Mouse (Mus musculus) hindbrain, postnatal 0 days (tissue): ENCODE data around the gene Dpysl4. TPM values are rescaled to one million over a fixed set of nuclear protein-coding genes. Genes with fewer than 3 reads are reported as not detected.

Experiments
- ATAC-seq: fragments of 200-750 bp; cut with Nextera tagmentation; 2 replicates; pipeline ENCODE4 v1.8.0; 2017; ENCODE audit warnings: mild to moderate bottlenecking, moderate TSS enrichment, moderate library complexity
- DNase-seq: peaks from one replicate; pipeline ENCODE4 v3.0.0-alpha.2; 2015; ENCODE audit warnings: low spot score
- H3K27ac ChIP-seq: fragments of 300-500 bp; sonication (generic); 2 replicates; pipeline ENCODE4 v1.5.1; 2014; ENCODE audit warnings: mild to moderate bottlenecking
- H3K27me3 ChIP-seq: fragments of 300-500 bp; sonication (generic); 2 replicates; pipeline ENCODE4 v1.6.1; 2014; ENCODE audit warnings: low read length, mixed read lengths; ENCODE audit not compliant: insufficient read depth
- H3K36me3 ChIP-seq: fragments of 300-500 bp; sonication (generic); 2 replicates; pipeline ENCODE4 v1.6.1; 2014; ENCODE audit warnings: low read length, mixed read lengths; ENCODE audit not compliant: insufficient read depth
- H3K4me1 ChIP-seq: fragments of 300-500 bp; sonication (generic); 2 replicates; pipeline ENCODE4 v1.6.1; 2014; ENCODE audit warnings: antibody characterized with exemption, low read length, mixed read lengths; ENCODE audit not compliant: insufficient read depth
- H3K4me2 ChIP-seq: fragments of 300-500 bp; sonication (generic); 2 replicates; pipeline ENCODE4 v1.6.1; 2014; ENCODE audit warnings: low read depth, mild to moderate bottlenecking, low read length, moderate library complexity, mixed read lengths
- H3K4me3 ChIP-seq: fragments of 300-500 bp; sonication (generic); 2 replicates; pipeline ENCODE4 v1.5.1; 2014; ENCODE audit warnings: low read length
- H3K9ac ChIP-seq: fragments of 300-500 bp; sonication (generic); replicated peaks from 2 replicates; pipeline ENCODE4 v1.6.1; 2014; ENCODE audit warnings: mild to moderate bottlenecking, low read length, moderate library complexity, mixed read lengths
- H3K9me3 ChIP-seq: fragments of 300-500 bp; sonication (generic); 2 replicates; pipeline ENCODE4 v1.6.1; 2016; ENCODE audit warnings: low read length, mixed read lengths
- CTCF ChIP-seq: IDR thresholded peaks from 2 replicates; pipeline ENCODE4 v1.5.1; 2016; ENCODE audit warnings: antibody characterized with exemption, control low read depth, low read depth
- WGBS: fragments of 180-500 bp; shearing (Covaris S2); extraction: QIAGEN DNeasy Blood & Tissue Kit; methylation state at CpG from one replicate; pipeline ENCODE4 v1.1.7; 2014; 5-methylcytosine and 5-hydroxymethylcytosine counted together
- polyA plus RNA-seq: library from polyadenylated mRNA; unstranded; fragments of >200 nt; fragmentation: Nextera tagmentation; extraction: Ambion mirVana; gene quantifications from 2 replicates; pipeline ENCODE4 v1.2.1, GENCODE M21; 2015
- total RNA-seq: library from RNA; depleted of rRNA; stranded (reverse); fragments of >200 nt; gene quantifications from 2 replicates; pipeline ENCODE4 v1.2.3, GENCODE M21; 2014

Dpysl4 gene
- total and polyA plus RNA-seq, 2 experiments from 2014 or later = 157 to 187 TPM

GRCm38 (mm10) chr7:139078181-139078580 lies 7.6 kb upstream of the Dpysl4 start:
- Histone ChIP-seq H3K9ac (no peak overlapping the region), H3K27ac (no peak overlapping the region), H3K36me3 (no peaks in the 10 kb centered on the region), H3K27me3 (no peaks in the 10 kb centered on the region), H3K4me1 (peaks cover 35% of the 10 kb centered on the region), H3K4me2 (0 out of 2 replicates have a peak overlapping the region, but pooled peaks have one; percentile 5), H3K9me3 (no peaks in the 10 kb centered on the region), H3K4me3 (no peak overlapping the region)
- DNase-seq = peak; percentile 58
- ATAC-seq = no peak
- WGBS = 29% methylated on average over 6 of the region's 6 CpGs
- TF ChIP-seq CTCF = no peak

- 70% methylated on average over 7 of the region's 7 CpGs for WGBS
- H3K27ac ChIP-seq = no peak overlapping the region
- ATAC-seq = no peak
Measured at GRCm38 (mm10) chr7:139079141-139079540, 6.7 kb upstream of the Dpysl4 start.

DNA sequence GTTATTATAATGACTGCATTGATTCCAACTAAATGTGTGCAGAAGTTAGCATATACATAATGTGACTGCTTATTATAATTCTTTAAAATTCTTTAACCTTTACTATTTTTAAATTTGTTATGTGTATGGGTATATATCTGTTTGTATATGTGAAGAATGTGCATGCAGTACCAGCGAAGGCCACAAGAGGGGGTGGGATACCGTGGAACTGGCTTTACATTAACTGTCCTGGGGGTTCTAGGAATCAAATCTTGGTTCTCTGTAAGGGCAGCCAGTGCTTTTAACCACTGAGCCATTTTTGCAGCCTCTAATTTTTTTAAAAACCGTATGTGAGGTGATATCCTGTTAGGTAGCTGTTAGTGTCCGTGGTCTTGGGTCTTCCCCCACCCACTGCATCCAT lies 5.1 kb upstream of the Dpysl4 start:
- Histone ChIP-seq H3K27me3 (no peaks in the 10 kb centered on the region), H3K9ac (no peak overlapping the region), H3K4me1 (peaks cover 25% of the 10 kb centered on the region), H3K36me3 (no peaks in the 10 kb centered on the region), H3K4me3 (no peak overlapping the region), H3K9me3 (no peaks in the 10 kb centered on the region), H3K27ac (no peak overlapping the region), H3K4me2 (no peak overlapping the region)
- ATAC-seq (no peak), DNase-seq (peak; percentile 54)
- TF ChIP-seq CTCF = peak; percentile 72
- WGBS = 69% methylated on average over 4 of the region's 4 CpGs

More at GRCm38 (mm10) chr7:139079141-139079540, 6.7 kb upstream of the Dpysl4 start:
- Histone ChIP-seq H3K4me1 (peaks cover 35% of the 10 kb centered on the region), H3K27me3 (no peaks in the 10 kb centered on the region), H3K4me3 (no peak overlapping the region), H3K9ac (no peak overlapping the region), H3K9me3 (no peaks in the 10 kb centered on the region), H3K4me2 (no peak overlapping the region), H3K36me3 (no peaks in the 10 kb centered on the region)
- no peak for DNase-seq
- TF ChIP-seq CTCF = no peak

- H3K4me2 ChIP-seq = no peak overlapping the region
- ATAC-seq (no peak), DNase-seq (no peak)
- no peaks in the 10 kb centered on the region for H3K36me3 ChIP-seq
- no peak overlapping the region for H3K9ac ChIP-seq
- H3K27me3 ChIP-seq = no peaks in the 10 kb centered on the region
- no peak overlapping the region for H3K4me3 ChIP-seq
- TF ChIP-seq CTCF = no peak
- WGBS = 35% methylated on average over 5 of the region's 5 CpGs
- no peaks in the 10 kb centered on the region for H3K9me3 ChIP-seq
- peaks cover 21% of the 10 kb centered on the region for H3K4me1 ChIP-seq
- H3K27ac ChIP-seq = no peak overlapping the region
Measured at GRCm38 (mm10) chr7:139081158-139081557, 4.6 kb upstream of the Dpysl4 start.

DNA sequence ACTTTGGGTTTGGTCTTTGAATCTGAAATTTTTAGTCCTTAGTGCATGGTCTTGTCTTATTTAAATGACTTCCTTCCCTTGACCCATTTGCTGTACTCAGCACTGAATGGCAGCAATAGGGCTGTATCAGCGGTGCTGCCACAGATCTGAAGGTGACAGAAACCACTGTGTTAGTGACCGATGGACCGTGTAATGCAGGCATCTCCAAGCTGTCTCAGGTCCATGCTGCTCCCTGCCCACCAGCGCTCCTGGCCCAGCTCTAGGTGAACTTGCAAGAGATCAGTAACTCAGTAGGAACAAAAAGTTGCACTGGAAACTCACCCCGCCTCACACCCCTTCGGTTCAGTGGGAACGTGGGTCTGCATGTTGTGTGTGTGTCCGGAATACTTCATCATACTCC lies 3.5 kb upstream of the Dpysl4 start:
- Histone ChIP-seq H3K4me1 (peaks cover 20% of the 10 kb centered on the region), H3K27me3 (no peaks in the 10 kb centered on the region), H3K36me3 (no peaks in the 10 kb centered on the region), H3K9me3 (no peaks in the 10 kb centered on the region), H3K9ac (no peak overlapping the region), H3K27ac (no peak overlapping the region), H3K4me2 (no peak overlapping the region), H3K4me3 (no peak overlapping the region)
- no peak for TF ChIP-seq CTCF
- ATAC-seq = no peak
- 60% methylated on average over 8 of the region's 8 CpGs for WGBS
- DNase-seq = no peak

- no peak overlapping the region for H3K4me2 ChIP-seq
- DNase-seq = no peak
- H3K9me3 ChIP-seq = no peaks in the 10 kb centered on the region
- ATAC-seq = no peak
- H3K27ac ChIP-seq = no peak overlapping the region
- no peak overlapping the region for H3K9ac ChIP-seq
- no peak overlapping the region for H3K4me3 ChIP-seq
- no peaks in the 10 kb centered on the region for H3K36me3 ChIP-seq
- 19% methylated on average over 1 of the region's 1 CpGs for WGBS
- H3K4me1 ChIP-seq = peaks cover 18% of the 10 kb centered on the region
- H3K27me3 ChIP-seq = no peaks in the 10 kb centered on the region
- TF ChIP-seq CTCF = no peak
Measured at GRCm38 (mm10) chr7:139084316-139084715, 1.5 kb upstream of the Dpysl4 start.

DNA sequence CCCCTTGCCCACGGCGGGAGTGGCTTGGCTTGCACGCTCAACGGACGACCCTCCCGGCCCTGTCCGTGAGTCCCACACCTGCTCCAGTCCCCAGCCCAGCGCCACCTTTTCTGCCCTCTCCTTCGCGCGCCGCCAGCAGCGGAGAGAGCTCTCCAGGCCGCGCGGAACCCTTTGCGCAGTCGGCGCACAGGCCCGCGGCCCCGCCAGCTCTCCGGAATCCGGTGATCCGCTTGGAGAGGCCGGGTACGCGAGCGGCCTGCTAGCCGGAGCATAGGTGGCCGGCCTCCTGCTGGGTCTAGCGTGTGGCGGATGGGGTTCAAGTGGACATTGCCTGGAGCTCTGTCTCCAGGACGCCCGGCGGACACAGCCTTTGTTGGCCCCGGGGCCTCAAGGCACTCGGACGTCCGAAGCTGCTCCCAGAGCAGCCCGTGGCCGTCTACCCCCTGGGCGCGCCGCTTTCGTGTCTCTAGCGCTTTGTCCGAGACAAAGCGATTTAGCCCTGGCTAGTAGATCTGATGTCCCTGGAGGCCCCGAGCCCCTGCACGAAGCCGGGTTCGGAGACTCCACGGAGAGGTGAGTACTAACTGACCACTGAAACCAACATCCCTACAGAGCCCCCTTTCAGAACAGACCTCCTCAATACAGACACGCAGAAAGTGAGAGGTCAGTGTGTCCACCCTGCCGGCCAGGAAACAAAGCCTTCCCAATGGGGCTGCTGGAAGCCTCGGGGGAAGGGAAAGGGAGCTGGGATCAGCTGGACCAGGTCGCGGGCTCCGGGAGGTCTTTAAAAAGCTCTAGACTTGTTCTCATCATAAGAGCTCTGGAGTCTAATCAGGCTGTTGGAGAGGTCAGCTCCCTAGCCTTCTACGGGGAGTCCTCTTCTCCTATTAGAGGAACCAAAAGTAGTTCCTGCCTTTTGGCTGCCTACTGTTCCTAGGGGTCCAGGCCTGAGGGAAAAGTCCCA lies 676 bp downstream of the Dpysl4 start:
- H3K4me2 ChIP-seq = peak overlapping the region; percentile 86
- peak; percentile 49 for DNase-seq
- no peaks in the 10 kb centered on the region for H3K9me3 ChIP-seq
- ATAC-seq = peak; percentile 70
- peaks cover 18% of the 10 kb centered on the region for H3K4me1 ChIP-seq
- peak overlapping the region; percentile 91 for H3K9ac ChIP-seq
- no peak for TF ChIP-seq CTCF
- peak overlapping the region; percentile 84 for H3K27ac ChIP-seq
- H3K27me3 ChIP-seq = no peaks in the 10 kb centered on the region
- H3K4me3 ChIP-seq = peak overlapping the region; percentile 84
- WGBS = 1% methylated on average over 61 of the region's 61 CpGs
- H3K36me3 ChIP-seq = no peaks in the 10 kb centered on the region; the same call in 1 of the 2 replicates
